Mouse (Mus musculus) limb, embryonic 15.5 days (tissue): ENCODE data around the gene Krt76. TPM values are rescaled to one million over a fixed set of nuclear protein-coding genes. Genes with fewer than 3 reads are reported as not detected.

Experiments used
- ATAC-seq: fragments of 200-750 bp; cut with Nextera tagmentation; 2 replicates; pipeline ENCODE4 v1.8.0; 2017; ENCODE audit warnings: low read depth, moderate TSS enrichment; ENCODE audit not compliant: insufficient number of reproducible peaks, low FRiP score, low TSS enrichment
- H3K27ac ChIP-seq: fragments of 300-500 bp; sonication (generic); 2 replicates; pipeline ENCODE4 v1.5.1; 2015; ENCODE audit warnings: moderate library complexity, mild to moderate bottlenecking, inconsistent platforms
- H3K27me3 ChIP-seq: fragments of 300-500 bp; sonication (generic); 2 replicates; pipeline ENCODE4 v1.6.1; 2015; ENCODE audit warnings: inconsistent platforms
- H3K36me3 ChIP-seq: fragments of 300-500 bp; sonication (generic); 2 replicates; pipeline ENCODE4 v1.6.1; 2015; ENCODE audit warnings: inconsistent platforms
- H3K4me1 ChIP-seq: fragments of 300-500 bp; sonication (generic); 2 replicates; pipeline ENCODE4 v1.6.1; 2015; ENCODE audit warnings: inconsistent platforms
- H3K4me2 ChIP-seq: fragments of 300-500 bp; sonication (generic); 2 replicates; pipeline ENCODE4 v1.6.1; 2015; ENCODE audit warnings: mild to moderate bottlenecking, inconsistent platforms
- H3K4me3 ChIP-seq: fragments of 300-500 bp; sonication (generic); 2 replicates; pipeline ENCODE4 v1.5.1; 2015; ENCODE audit warnings: mild to moderate bottlenecking, inconsistent platforms
- H3K9ac ChIP-seq: fragments of 300-500 bp; sonication (generic); 2 replicates; pipeline ENCODE4 v1.6.1; 2015; ENCODE audit warnings: inconsistent platforms
- H3K9me3 ChIP-seq: fragments of 300-500 bp; sonication (generic); 2 replicates; pipeline ENCODE4 v1.6.1; 2016; ENCODE audit warnings: inconsistent platforms
- WGBS: fragments of 180-500 bp; shearing (Covaris S2); methylation state at CpG from one replicate; pipeline ENCODE4 v1.1.7; 2015; 5-methylcytosine and 5-hydroxymethylcytosine counted together
- polyA plus RNA-seq: library from polyadenylated mRNA; unstranded; fragments of >200 nt; fragmentation: Nextera tagmentation; extraction: Ambion mirVana; gene quantifications from 2 replicates; pipeline ENCODE4 v1.2.1, GENCODE M21; 2015

The Krt76 gene
- polyA plus RNA-seq, 1 experiment from 2014 or later: 0.14 TPM

- Histone ChIP-seq H3K9me3 (no peaks in the 10 kb centered on the region), H3K9ac (no peak overlapping the region), H3K36me3 (no peaks in the 10 kb centered on the region), H3K27me3 (no peaks in the 10 kb centered on the region), H3K4me3 (no peak overlapping the region), H3K27ac (no peak overlapping the region), H3K4me1 (no peaks in the 10 kb centered on the region), H3K4me2 (no peak overlapping the region)
- no peak for ATAC-seq
- 85% methylated on average over 5 of the region's 5 CpGs for WGBS
Observed at GRCm38 (mm10) chr15:101904849-101905248, 12.1 kb upstream of the Krt76 start.

- ATAC-seq: no peak
- H3K4me1 ChIP-seq: no peaks in the 10 kb centered on the region
- H3K4me2 ChIP-seq: no peak overlapping the region
- H3K4me3 ChIP-seq: no peak overlapping the region
- 50% methylated on average over 12 of the region's 12 CpGs for WGBS
- no peak overlapping the region for H3K9ac ChIP-seq
- H3K27ac ChIP-seq: no peak overlapping the region
- H3K36me3 ChIP-seq: no peaks in the 10 kb centered on the region
- no peaks in the 10 kb centered on the region for H3K9me3 ChIP-seq
- H3K27me3 ChIP-seq: no peaks in the 10 kb centered on the region
Observed at GRCm38 (mm10) chr15:101902171-101903149, 9.7 kb upstream of the Krt76 start.

GRCm38 (mm10) chr15:101895216-101895615 lies 2.5 kb upstream of the Krt76 start:
- Histone ChIP-seq H3K36me3 (no peaks in the 10 kb centered on the region), H3K4me1 (no peaks in the 10 kb centered on the region), H3K27ac (no peak overlapping the region), H3K27me3 (0 out of 2 replicates have a peak, but pooled peaks cover 3% of the 10 kb centered on the region), H3K9ac (no peak overlapping the region), H3K4me2 (no peak overlapping the region), H3K4me3 (no peak overlapping the region), H3K9me3 (no peaks in the 10 kb centered on the region)
- no peak for ATAC-seq
- 91% methylated on average over 4 of the region's 4 CpGs for WGBS

GRCm38 (mm10) chr15:101879776-101880175 lies 12.9 kb downstream of the Krt76 start:
- no peak overlapping the region for H3K27ac ChIP-seq
- 30% methylated on average over 10 of the region's 11 CpGs for WGBS
- H3K4me2 ChIP-seq: no peak overlapping the region
- no peaks in the 10 kb centered on the region for H3K9me3 ChIP-seq
- H3K4me3 ChIP-seq: no peak overlapping the region
- no peak overlapping the region for H3K9ac ChIP-seq
- H3K27me3 ChIP-seq: no peaks in the 10 kb centered on the region
- no peak for ATAC-seq
- H3K4me1 ChIP-seq: no peaks in the 10 kb centered on the region
- H3K36me3 ChIP-seq: no peaks in the 10 kb centered on the region

GRCm38 (mm10) chr15:101878041-101878440 lies 14.7 kb downstream of the Krt76 start:
- H3K4me1 ChIP-seq: no peaks in the 10 kb centered on the region
- H3K4me2 ChIP-seq: no peak overlapping the region
- no peak for ATAC-seq
- WGBS: 49% methylated on average over 2 of the region's 2 CpGs
- no peak overlapping the region for H3K27ac ChIP-seq
- no peaks in the 10 kb centered on the region for H3K9me3 ChIP-seq
- no peaks in the 10 kb centered on the region for H3K27me3 ChIP-seq
- no peaks in the 10 kb centered on the region for H3K36me3 ChIP-seq
- H3K4me3 ChIP-seq: no peak overlapping the region
- H3K9ac ChIP-seq: no peak overlapping the region

GRCm38 (mm10) chr15:101874383-101874782 lies 18.3 kb downstream of the Krt76 start:
- 83% methylated on average over 1 of the region's 1 CpGs for WGBS
- no peak overlapping the region for H3K4me2 ChIP-seq
- no peak overlapping the region for H3K27ac ChIP-seq
- H3K9ac ChIP-seq: no peak overlapping the region
- no peaks in the 10 kb centered on the region for H3K4me1 ChIP-seq
- 0 out of 2 replicates have a peak, but pooled peaks cover 5% of the 10 kb centered on the region for H3K27me3 ChIP-seq
- H3K4me3 ChIP-seq: no peak overlapping the region
- no peak for ATAC-seq
- no peaks in the 10 kb centered on the region for H3K36me3 ChIP-seq
- no peaks in the 10 kb centered on the region for H3K9me3 ChIP-seq

GRCm38 (mm10) chr15:101873231-101873630 lies 19.5 kb downstream of the Krt76 start:
- no peak overlapping the region for H3K9ac ChIP-seq
- no peak for ATAC-seq
- peaks cover 8% of the 10 kb centered on the region; the same call in 1 of the 2 replicates for H3K27me3 ChIP-seq
- H3K9me3 ChIP-seq: no peaks in the 10 kb centered on the region
- no peak overlapping the region for H3K4me3 ChIP-seq
- no peak overlapping the region for H3K4me2 ChIP-seq
- no peaks in the 10 kb centered on the region for H3K36me3 ChIP-seq
- WGBS: 67% methylated on average over 4 of the region's 4 CpGs
- no peak overlapping the region for H3K27ac ChIP-seq
- H3K4me1 ChIP-seq: no peaks in the 10 kb centered on the region

- no peak within 1 kb of the TSS for H3K4me3 ChIP-seq
- H3K27me3 ChIP-seq: peaks cover 8% of the 10 kb centered on the region; the same call in 1 of the 2 replicates
- ATAC-seq: no peak
- no peaks in the 10 kb centered on the region for H3K4me1 ChIP-seq
- H3K27ac ChIP-seq: no peak within 1 kb of the TSS
- 27% methylated on average over 6 of the region's 6 CpGs for WGBS
- H3K9me3 ChIP-seq: no peaks in the 10 kb centered on the region
- H3K4me2 ChIP-seq: no peak within 1 kb of the TSS
- no peaks in the 10 kb centered on the region for H3K36me3 ChIP-seq
- H3K9ac ChIP-seq: no peak within 1 kb of the TSS
Observed at GRCm38 (mm10) chr15:101869431-101869830, 23.3 kb downstream of the Krt76 start, which contains the start of gene Krt77. Gene Krt77 (minus strand): TSS chr15:101869705.

- no peak overlapping the region for H3K9ac ChIP-seq
- peaks cover 12% of the 10 kb centered on the region; the same call in 1 of the 2 replicates for H3K27me3 ChIP-seq
- H3K4me2 ChIP-seq: no peak overlapping the region
- no peak for ATAC-seq
- H3K4me3 ChIP-seq: no peak overlapping the region
- no peaks in the 10 kb centered on the region for H3K4me1 ChIP-seq
- no peaks in the 10 kb centered on the region for H3K9me3 ChIP-seq
- WGBS: 82% methylated on average over 7 of the region's 7 CpGs
- H3K27ac ChIP-seq: no peak overlapping the region
- H3K36me3 ChIP-seq: no peaks in the 10 kb centered on the region
Observed at GRCm38 (mm10) chr15:101866754-101867153, 26.0 kb downstream of the Krt76 start.

- Histone ChIP-seq H3K4me1 (peaks cover 15% of the 10 kb centered on the region), H3K27ac (no peak overlapping the region), H3K4me2 (no peak overlapping the region), H3K27me3 (peaks cover 57% of the 10 kb centered on the region), H3K9ac (no peak overlapping the region), H3K9me3 (no peaks in the 10 kb centered on the region), H3K4me3 (no peak overlapping the region), H3K36me3 (no peaks in the 10 kb centered on the region)
- WGBS: 54% methylated on average over 13 of the region's 13 CpGs
- ATAC-seq: no peak
Observed at GRCm38 (mm10) chr15:101860421-101861130, 32.1 kb downstream of the Krt76 start.

GRCm38 (mm10) chr15:101859735-101860170 lies 33.0 kb downstream of the Krt76 start:
- Histone ChIP-seq H3K27me3 (peaks cover 65% of the 10 kb centered on the region), H3K36me3 (no peaks in the 10 kb centered on the region), H3K4me1 (peaks cover 18% of the 10 kb centered on the region), H3K4me2 (peak overlapping the region; percentile 77), H3K9me3 (no peaks in the 10 kb centered on the region), H3K9ac (0 out of 2 replicates have a peak overlapping the region, but pooled peaks have one; percentile 5), H3K4me3 (peak overlapping the region; percentile 42), H3K27ac (peak overlapping the region; percentile 58; the same call in 1 of the 2 replicates)
- under 1% methylated on average over 32 of the region's 33 CpGs for WGBS
- ATAC-seq: no peak
